Mouse (Mus musculus) ES-Bruce4 (cell line): ENCODE data around the gene Spock1.

ENCODE experiments used
- CTCF ChIP-seq: IDR thresholded peaks from one replicate; pipeline ENCODE4 v1.8.1; 2011; ENCODE audit warnings: low read depth, low read length
- EP300 ChIP-seq: IDR thresholded peaks from 2 replicates; pipeline ENCODE4 v1.6.1; 2011; ENCODE audit warnings: low read depth, low read length; ENCODE audit not compliant: insufficient read depth
- POLR2A ChIP-seq: IDR thresholded peaks from one replicate; pipeline ENCODE4 v1.8.1; 2011; ENCODE audit warnings: low read length; ENCODE audit not compliant: insufficient read depth

GRCm38 (mm10) chr13:57619079-57619768, 288.9 kb downstream of the Spock1 start:
- no peak for TF ChIP-seq CTCF
- no peak for TF ChIP-seq POLR2A
- TF ChIP-seq EP300 = no peak
